Mouse (Mus musculus): Measurements from ENCODE around the gene Samd4b. TPM values are rescaled to one million over a fixed set of nuclear protein-coding genes. Genes with fewer than 3 reads are reported as not detected.
"Not testable (repeated sequence)": the region's sequence is repeated elsewhere in the genome, so short reads cannot be mapped to it uniquely, and the experiment has no call there.

Samd4b gene
- polyA plus RNA-seq, 2 experiments, result 33.0 to 82.0 TPM

DNA sequence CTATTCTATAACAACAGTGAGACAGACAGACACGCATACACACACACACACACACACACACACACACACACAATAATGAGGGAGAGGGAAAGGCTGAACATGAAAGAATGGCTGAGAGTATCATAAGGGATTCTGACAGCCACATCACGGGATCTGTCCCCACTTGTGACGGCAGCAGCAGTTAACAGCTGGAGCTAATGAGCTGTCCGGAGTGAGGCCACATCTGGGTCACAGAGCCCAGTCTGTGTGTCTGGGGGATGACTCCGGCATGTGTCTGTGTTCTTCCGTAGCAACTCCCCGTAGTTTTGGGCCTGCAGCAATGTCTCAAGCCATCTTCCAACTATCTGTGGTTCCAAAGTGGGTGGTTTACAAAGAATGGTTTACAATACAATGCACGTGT is 65.9 kb downstream of the Samd4b start:
- no peaks in the 10 kb centered on the region for H3K27me3 ChIP-seq (ENCODE audit: control insufficient read depth, insufficient read depth, low read length)
- no peak for DNase-seq (ENCODE audit: low spot score)
- no peak overlapping the region for H3K9ac ChIP-seq (ENCODE audit: low read depth, low read length, severe bottlenecking)
- no peaks in the 10 kb centered on the region for H3K36me3 ChIP-seq (ENCODE audit: control insufficient read depth, insufficient read depth, low read length)
- no peak overlapping the region for H3K4me2 ChIP-seq (replicated peaks; ENCODE audit: low read depth, low read length, severe bottlenecking)
- no peak overlapping the region for H3K4me3 ChIP-seq (replicated peaks; ENCODE audit: low read length)
- H3K4me1 ChIP-seq (ENCODE audit: control insufficient read depth, insufficient read depth, low read length), result no peaks in the 10 kb centered on the region
- H3K27ac ChIP-seq (replicated peaks; ENCODE audit: low read depth, low read length), result no peak overlapping the region
- no peak for TF ChIP-seq POLR2A (IDR thresholded peaks at IDR 0.05; ENCODE audit: borderline replicate concordance, extremely low read depth, insufficient read depth, insufficient read length)
- 51% methylated on average over 8 of the region's 8 CpGs for WGBS
- no peak for ATAC-seq (ENCODE audit: low FRiP score, low read depth)
- H3K9me3 ChIP-seq (ENCODE audit: control insufficient read depth, low read length), result no peaks in the 10 kb centered on the region

DNA sequence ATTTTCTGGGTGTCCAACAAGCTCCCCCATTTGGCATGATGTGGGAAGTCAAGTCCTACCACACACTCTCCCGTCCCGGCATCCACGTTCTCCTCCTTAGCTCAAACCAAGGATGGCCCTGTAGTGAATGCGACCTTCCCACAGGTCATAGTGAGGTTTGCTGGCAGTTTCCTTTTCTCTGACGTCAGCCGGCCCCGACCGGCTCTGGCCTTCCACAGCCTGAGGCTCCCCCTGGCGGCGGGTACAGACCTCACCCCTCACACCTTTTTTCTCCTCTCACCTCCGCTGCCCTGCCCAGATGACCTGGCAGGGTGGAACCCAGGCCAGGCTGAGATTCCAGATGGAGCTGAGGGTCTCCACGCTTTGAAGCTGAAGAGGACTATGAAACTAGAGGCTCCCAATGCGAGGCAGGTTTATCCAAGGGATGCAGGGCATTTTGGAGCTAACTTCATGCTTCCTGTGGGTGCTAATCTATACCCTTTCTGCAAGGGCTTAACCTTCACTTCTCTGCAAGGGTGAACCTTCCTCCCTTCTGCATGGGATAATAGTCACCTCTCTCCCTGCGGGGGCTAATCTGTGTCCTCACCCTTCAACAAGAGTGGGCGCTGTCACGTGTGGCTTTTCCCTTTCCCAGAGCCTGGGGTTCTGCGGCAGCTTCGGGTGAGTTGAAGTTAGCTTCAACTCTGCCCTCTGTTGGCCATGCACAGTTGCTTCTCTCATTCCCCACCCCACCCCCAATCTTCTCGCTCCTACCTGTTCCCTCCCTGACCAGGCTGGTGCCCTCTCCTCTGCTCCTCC is 69.8 kb downstream of the Samd4b start:
- no peaks in the 10 kb centered on the region for H3K9me3 ChIP-seq (ENCODE audit: control insufficient read depth, low read length)
- H3K27ac ChIP-seq (replicated peaks; ENCODE audit: low read depth, low read length), result no peak overlapping the region
- H3K36me3 ChIP-seq (ENCODE audit: control insufficient read depth, insufficient read depth, low read length), result no peaks in the 10 kb centered on the region
- DNase-seq (ENCODE audit: low spot score) (peak; percentile 44), ATAC-seq (ENCODE audit: low FRiP score, low read depth) (no peak; the same call in 1 of the 2 replicates)
- no peak overlapping the region for H3K4me3 ChIP-seq (replicated peaks; ENCODE audit: low read length)
- peak overlapping the region; percentile 10; the same call in 1 of the 2 replicates for H3K4me2 ChIP-seq (replicated peaks; ENCODE audit: low read depth, low read length, severe bottlenecking)
- no peak overlapping the region for H3K9ac ChIP-seq (ENCODE audit: low read depth, low read length, severe bottlenecking)
- no peak for TF ChIP-seq POLR2A (IDR thresholded peaks at IDR 0.05; ENCODE audit: borderline replicate concordance, extremely low read depth, insufficient read depth, insufficient read length)
- 7% methylated on average over 19 of the region's 19 CpGs for WGBS
- H3K4me1 ChIP-seq (ENCODE audit: control insufficient read depth, insufficient read depth, low read length), result no peaks in the 10 kb centered on the region
- no peaks in the 10 kb centered on the region for H3K27me3 ChIP-seq (ENCODE audit: control insufficient read depth, insufficient read depth, low read length)

DNA sequence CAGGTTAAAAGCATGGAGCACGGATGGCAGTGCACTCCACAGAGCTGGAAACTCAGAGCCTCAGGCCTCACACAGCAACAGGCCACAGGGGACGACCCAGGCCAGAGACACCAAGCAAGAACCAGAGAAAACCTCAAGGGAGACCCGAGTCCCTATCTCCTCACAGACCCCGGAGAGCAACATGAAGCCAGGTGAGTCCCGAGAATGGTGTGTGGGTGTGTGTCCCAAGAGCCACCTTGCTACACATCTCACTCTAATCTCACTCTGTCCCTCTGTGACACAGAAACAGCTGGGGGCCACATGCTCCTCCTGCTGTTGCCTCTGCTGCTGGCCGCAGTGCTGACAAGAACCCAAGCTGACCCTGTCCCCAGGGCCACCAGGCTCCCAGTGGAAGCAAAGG is 75.4 kb downstream of the Samd4b start, which contains the start of gene Ifnl3:
TSS of gene Ifnl3 (plus strand) at position 301 of the 400 bp plus-strand sequence.
- H3K4me1 ChIP-seq (ENCODE audit: control insufficient read depth, insufficient read depth, low read length); H3K9ac ChIP-seq (ENCODE audit: low read depth, low read length, severe bottlenecking); ATAC-seq (ENCODE audit: low FRiP score, low read depth); H3K27me3 ChIP-seq (ENCODE audit: control insufficient read depth, insufficient read depth, low read length); H3K36me3 ChIP-seq (ENCODE audit: control insufficient read depth, insufficient read depth, low read length); H3K4me2 ChIP-seq (replicated peaks; ENCODE audit: low read depth, low read length, severe bottlenecking); H3K4me3 ChIP-seq (replicated peaks; ENCODE audit: low read length); DNase-seq (ENCODE audit: low spot score); H3K27ac ChIP-seq (replicated peaks; ENCODE audit: low read depth, low read length); H3K9me3 ChIP-seq (ENCODE audit: control insufficient read depth, low read length): not testable (repeated sequence)
- 72% methylated on average over 5 of the region's 6 CpGs for WGBS

DNA sequence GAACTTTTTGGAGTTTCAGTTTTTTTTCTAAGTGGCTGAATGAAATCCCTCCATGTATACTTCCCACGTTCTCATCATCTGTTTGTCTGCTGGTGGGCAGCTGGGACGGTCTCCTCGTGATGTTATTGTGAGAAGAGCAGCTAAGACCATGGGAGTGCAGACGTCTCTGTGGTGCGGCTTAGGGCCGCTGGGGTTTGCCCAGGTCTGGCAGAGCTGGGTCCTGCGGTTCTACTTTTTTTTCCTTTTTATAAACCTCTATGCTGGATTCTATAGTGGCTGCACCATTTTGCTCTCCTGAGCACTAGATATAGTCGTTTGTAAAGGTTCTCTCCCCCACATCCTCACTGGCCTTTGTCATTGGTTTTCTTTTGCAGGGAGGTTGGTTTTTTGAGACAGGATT is 86.5 kb downstream of the Samd4b start:
- DNase-seq (ENCODE audit: low spot score) (no peak), ATAC-seq (ENCODE audit: low FRiP score, low read depth) (no peak)
- H3K9me3 ChIP-seq (ENCODE audit: control insufficient read depth, low read length), result no peaks in the 10 kb centered on the region
- H3K4me1 ChIP-seq (ENCODE audit: control insufficient read depth, insufficient read depth, low read length), result no peaks in the 10 kb centered on the region
- H3K36me3 ChIP-seq (ENCODE audit: control insufficient read depth, insufficient read depth, low read length), result no peaks in the 10 kb centered on the region
- no peak overlapping the region for H3K27ac ChIP-seq (replicated peaks; ENCODE audit: low read depth, low read length)
- H3K9ac ChIP-seq (ENCODE audit: low read depth, low read length, severe bottlenecking), result no peak overlapping the region
- no peak for TF ChIP-seq POLR2A (IDR thresholded peaks at IDR 0.05; ENCODE audit: borderline replicate concordance, extremely low read depth, insufficient read depth, insufficient read length)
- no peak overlapping the region for H3K4me2 ChIP-seq (replicated peaks; ENCODE audit: low read depth, low read length, severe bottlenecking)
- no peak overlapping the region for H3K4me3 ChIP-seq (replicated peaks; ENCODE audit: low read length)
- 71% methylated on average over 8 of the region's 8 CpGs for WGBS
- no peaks in the 10 kb centered on the region for H3K27me3 ChIP-seq (ENCODE audit: control insufficient read depth, insufficient read depth, low read length)

DNA sequence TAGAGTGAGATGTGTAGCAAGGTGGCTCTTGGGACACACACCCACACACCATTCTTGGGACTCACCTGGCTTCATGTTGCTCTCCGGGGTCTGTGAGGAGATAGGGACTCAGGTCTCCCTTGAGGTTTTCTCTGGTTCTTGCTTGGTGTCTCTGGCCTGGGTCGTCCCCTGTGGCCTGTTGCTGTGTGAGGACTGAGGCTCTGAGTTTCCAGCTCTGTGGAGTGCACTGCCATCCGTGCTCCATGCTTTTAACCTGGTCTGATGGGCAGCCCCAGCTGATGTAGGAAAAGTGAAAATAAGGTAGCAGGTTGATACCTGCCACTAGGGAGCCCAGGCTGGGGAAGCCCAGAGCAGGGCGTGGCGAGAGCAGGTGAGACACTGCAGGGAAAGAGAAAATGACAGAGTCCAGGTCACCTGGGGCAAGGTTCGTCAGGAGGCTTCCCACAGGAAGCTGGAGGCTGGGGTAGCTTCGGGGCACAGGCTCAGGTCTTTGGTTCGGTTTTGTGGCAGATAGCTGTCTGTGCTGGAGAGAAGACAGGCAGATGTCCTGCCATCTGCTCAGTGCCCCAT is 87.5 kb downstream of the Samd4b start, which contains the start of gene Ifnl2:
TSS of gene Ifnl2 (minus strand) at position 51 of the 570 bp plus-strand sequence.
- H3K4me1 ChIP-seq (ENCODE audit: control insufficient read depth, insufficient read depth, low read length); H3K27ac ChIP-seq (replicated peaks; ENCODE audit: low read depth, low read length); H3K9ac ChIP-seq (ENCODE audit: low read depth, low read length, severe bottlenecking); ATAC-seq (ENCODE audit: low FRiP score, low read depth); H3K9me3 ChIP-seq (ENCODE audit: control insufficient read depth, low read length); DNase-seq (ENCODE audit: low spot score); H3K36me3 ChIP-seq (ENCODE audit: control insufficient read depth, insufficient read depth, low read length); H3K27me3 ChIP-seq (ENCODE audit: control insufficient read depth, insufficient read depth, low read length); H3K4me2 ChIP-seq (replicated peaks; ENCODE audit: low read depth, low read length, severe bottlenecking); H3K4me3 ChIP-seq (replicated peaks; ENCODE audit: low read length): not testable (repeated sequence)
- WGBS, result 51% methylated on average over 8 of the region's 8 CpGs

DNA sequence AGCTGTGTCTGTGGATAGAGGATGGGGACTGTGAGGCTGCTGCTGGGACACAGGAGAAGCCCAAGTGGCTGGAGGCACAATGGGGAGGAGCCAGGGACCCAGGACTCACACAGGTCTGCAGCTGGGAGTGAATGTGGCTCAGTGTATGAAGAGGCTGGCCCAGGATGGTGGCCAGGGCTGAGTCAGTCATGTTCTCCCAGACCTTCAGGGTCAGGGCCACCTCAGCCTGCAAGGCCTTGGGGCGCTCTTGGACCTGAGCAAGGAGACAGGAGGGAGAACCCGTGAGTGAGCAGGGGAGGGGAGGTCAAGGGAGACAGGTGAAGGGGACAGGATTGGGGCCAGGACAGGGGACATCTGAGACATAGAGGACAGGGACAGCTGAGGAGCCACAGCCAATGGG is 88.8 kb downstream of the Samd4b start:
- not testable (repeated sequence) for H3K36me3 ChIP-seq (ENCODE audit: control insufficient read depth, insufficient read depth, low read length); H3K9me3 ChIP-seq (ENCODE audit: control insufficient read depth, low read length); H3K27me3 ChIP-seq (ENCODE audit: control insufficient read depth, insufficient read depth, low read length); H3K4me2 ChIP-seq (replicated peaks; ENCODE audit: low read depth, low read length, severe bottlenecking); H3K4me3 ChIP-seq (replicated peaks; ENCODE audit: low read length); H3K27ac ChIP-seq (replicated peaks; ENCODE audit: low read depth, low read length); DNase-seq (ENCODE audit: low spot score); ATAC-seq (ENCODE audit: low FRiP score, low read depth); H3K9ac ChIP-seq (ENCODE audit: low read depth, low read length, severe bottlenecking); H3K4me1 ChIP-seq (ENCODE audit: control insufficient read depth, insufficient read depth, low read length)
- 60% methylated on average over 1 of the region's 2 CpGs for WGBS
